Mouse (Mus musculus) ovary, postnatal 10 days (tissue): ENCODE measurements around the gene Nptn.

ENCODE experiments used
- DNase-seq: peaks from one replicate; pipeline ENCODE4 v3.0.0; 2022; ENCODE audit warnings: low spot score

Nptn gene

DNA sequence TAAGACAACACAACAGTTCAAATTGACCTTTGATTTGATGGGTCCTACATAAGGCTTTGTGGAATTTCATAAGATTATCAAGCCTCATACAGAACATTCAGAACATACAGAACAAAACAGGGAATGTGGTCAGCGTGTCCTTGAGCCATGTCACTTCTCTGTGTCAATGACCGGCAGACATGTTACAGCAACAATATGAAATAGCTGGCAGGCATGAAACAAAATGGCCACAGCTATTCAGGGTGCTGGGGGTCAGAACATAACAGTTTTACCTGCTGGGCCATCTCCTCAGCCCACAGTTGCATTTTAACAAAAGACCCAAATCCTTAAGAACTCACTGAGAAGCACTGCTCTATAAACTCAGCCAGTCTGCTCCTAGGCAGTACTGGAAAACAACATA lies 116.4 kb downstream of the Nptn start:
- no peak for DNase-seq

DNA sequence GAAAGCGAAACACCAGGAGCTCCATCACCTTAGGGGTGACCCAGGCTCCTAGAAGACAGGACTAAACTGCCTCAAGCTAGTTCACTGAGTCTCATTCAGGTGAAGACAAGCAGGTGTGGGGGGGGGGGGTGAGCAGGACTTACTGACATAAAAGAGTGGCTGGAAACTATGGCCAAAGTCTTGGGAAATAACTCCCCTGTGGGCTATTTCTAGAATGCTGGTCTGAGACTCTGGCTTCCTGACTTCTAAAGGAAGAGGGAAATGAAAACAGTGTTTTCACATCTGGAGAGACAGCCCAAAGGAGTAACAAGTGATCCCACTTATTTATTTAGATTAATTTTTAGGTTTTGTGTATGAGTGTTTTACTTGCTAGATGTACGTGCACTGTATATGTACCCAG lies 119.7 kb downstream of the Nptn start:
- DNase-seq = no peak

DNA sequence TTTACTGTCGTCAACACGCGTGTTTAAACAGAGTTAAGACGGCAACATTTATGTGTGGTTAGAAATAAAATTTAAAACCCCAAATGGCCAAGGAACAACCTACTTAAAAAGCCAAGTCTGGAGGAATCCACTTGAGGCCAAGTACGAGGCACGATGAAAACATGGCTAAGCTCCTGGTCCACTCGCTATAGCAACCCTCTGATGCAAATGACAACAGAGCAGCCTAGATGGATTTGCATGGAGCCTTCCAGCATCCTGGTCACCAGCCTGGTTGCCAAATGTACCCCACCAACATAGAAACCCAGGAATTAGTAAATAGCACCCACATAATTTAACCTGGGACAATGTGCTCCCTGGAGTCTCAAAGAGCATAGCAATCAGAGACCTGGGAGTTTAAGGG lies 121.7 kb downstream of the Nptn start:
- DNase-seq = no peak

DNA sequence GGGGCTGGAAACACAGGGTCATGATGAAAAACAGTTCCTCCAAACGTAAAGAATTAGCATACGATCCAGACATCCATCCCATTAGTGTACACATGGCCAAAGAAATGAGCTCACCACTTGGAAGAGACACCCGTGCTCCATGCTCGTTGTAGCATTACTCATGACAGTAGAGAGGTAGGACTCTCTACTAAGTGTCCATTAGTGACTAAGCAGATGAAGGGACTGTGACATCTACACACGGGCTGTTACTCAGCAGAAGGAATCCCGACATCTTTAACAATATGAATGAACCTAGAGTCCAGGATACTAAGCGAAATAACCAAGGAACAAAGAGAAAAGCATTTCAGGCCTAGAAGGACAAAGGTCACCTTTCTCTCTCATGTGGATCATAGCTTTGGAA lies 124.0 kb downstream of the Nptn start:
- DNase-seq = no peak
